10 mouse cellular contexts compared by ENCODE assay signal in genomic region chr7:100309216-100309615, GRCm38 (mm10). TPM values are rescaled to one million over a fixed set of nuclear protein-coding genes. Genes with fewer than 3 reads are reported as not detected.
A peak's percentile ranks its signal among the peaks of the same experiment; 100 is the strongest.
DNase-seq lines count a peak whose midpoint lies in the region; ATAC-seq and TF ChIP-seq lines count a peak whose summit lies in the region.
"Had no signal": no experiment of that assay in that cellular context is flagged by ENCODE, and none has a peak within 500 bp of the region (broad histone marks: within the 10 kb centered on the region; RNA-seq: fewer than 3 reads in every experiment).

No protein-coding gene starts in this region.

- no peak overlapping the region for H3K9ac ChIP-seq in heart, embryonic 15.5 days
- H3K9ac ChIP-seq in limb, embryonic 15.5 days: no peak overlapping the region

- DNase-seq in heart, postnatal 14 days: no peak
- DNase-seq in MN1 (ENCODE audit: low spot score): peak; percentile 42
- DNase-seq in kidney, adult 2 months: no peak
- DNase-seq in spleen, adult 12 weeks (ENCODE audit: low spot score): no peak
- DNase-seq: cerebellum, adult 9-10 months had no signal

- intact Hi-C loops in heart, postnatal 14 days (cut with DNase I): no loop called here

- H3K36me3 ChIP-seq in heart, embryonic 15.5 days: no peaks in the 10 kb centered on the region
- peaks cover 9% of the 10 kb centered on the region for H3K36me3 ChIP-seq in limb, embryonic 15.5 days
- H3K36me3 ChIP-seq in kidney, adult 2 months (ENCODE audit: control insufficient read depth, insufficient read depth, low read length): no peaks in the 10 kb centered on the region

- TF ChIP-seq CTCF in embryonic fibroblast, embryonic 13.5 days (IDR thresholded peaks at IDR 0.05; ENCODE audit: borderline replicate concordance, insufficient read depth, low read length): no peak
- TF ChIP-seq CTCF in kidney, adult 2 months (conservative IDR thresholded peaks at IDR 0.05; ENCODE audit: insufficient read depth, insufficient read length, low read depth, low read length): no peak

- peaks cover 17% of the 10 kb centered on the region for H3K4me1 ChIP-seq in heart, embryonic 15.5 days (replicated peaks)
- H3K4me1 ChIP-seq in embryonic fibroblast, embryonic 13.5 days (ENCODE audit: control insufficient read depth, insufficient read depth, low read length): peaks cover 33% of the 10 kb centered on the region
- peaks cover 21% of the 10 kb centered on the region for H3K4me1 ChIP-seq in limb, embryonic 15.5 days
- no peaks in the 10 kb centered on the region for H3K4me1 ChIP-seq in kidney, adult 2 months (ENCODE audit: control insufficient read depth, insufficient read depth, low read length)

- H3K27ac ChIP-seq in heart, embryonic 15.5 days: peak overlapping the region; percentile 48; the same call in 1 of the 2 replicates
- peak overlapping the region; percentile 99 for H3K27ac ChIP-seq in embryonic fibroblast, embryonic 13.5 days (ENCODE audit: insufficient read depth, low read length)
- peak overlapping the region; percentile 77 for H3K27ac ChIP-seq in limb, embryonic 15.5 days
- H3K27ac ChIP-seq in kidney, adult 2 months (ENCODE audit: insufficient read depth, low read depth, low read length): no peak overlapping the region

- ATAC-seq in heart, embryonic 15.5 days (replicated peaks; ENCODE audit: insufficient number of reproducible peaks, insufficient read depth, low FRiP score, low read depth): no peak
- no peak for ATAC-seq in limb, embryonic 15.5 days (ENCODE audit: insufficient number of reproducible peaks, low FRiP score, low TSS enrichment, low read depth)
- no peak for ATAC-seq in granulocyte monocyte progenitor cell, adult 5-6 weeks (replicated peaks; ENCODE audit: poor library complexity, severe bottlenecking)

- H3K27me3 ChIP-seq in heart, embryonic 15.5 days: no peaks in the 10 kb centered on the region
- no peaks in the 10 kb centered on the region for H3K27me3 ChIP-seq in limb, embryonic 15.5 days
- H3K27me3 ChIP-seq in kidney, adult 2 months (replicated peaks; ENCODE audit: control insufficient read depth, insufficient read depth, low read length): no peaks in the 10 kb centered on the region

- no peak overlapping the region for H3K4me3 ChIP-seq in heart, embryonic 15.5 days
- no peak overlapping the region for H3K4me3 ChIP-seq in embryonic fibroblast, embryonic 13.5 days (ENCODE audit: insufficient read depth, low read length)
- H3K4me3 ChIP-seq in limb, embryonic 15.5 days: no peak overlapping the region
- H3K4me3 ChIP-seq in kidney, adult 2 months (ENCODE audit: insufficient read depth, low read depth, low read length): no peak overlapping the region

- no peaks in the 10 kb centered on the region for H3K9me3 ChIP-seq in heart, embryonic 15.5 days (replicated peaks)
- no peaks in the 10 kb centered on the region for H3K9me3 ChIP-seq in limb, embryonic 15.5 days

- H3K4me2 ChIP-seq in heart, embryonic 15.5 days: no peak overlapping the region
- no peak overlapping the region for H3K4me2 ChIP-seq in limb, embryonic 15.5 days

- 13% methylated on average over 1 of the region's 1 CpGs for WGBS in heart, embryonic 15.5 days
- WGBS in limb, embryonic 15.5 days: 32% methylated on average over 1 of the region's 1 CpGs
- WGBS in kidney, adult 2 months: 77% methylated on average over 1 of the region's 1 CpGs

- TF ChIP-seq POLR2A in embryonic fibroblast, embryonic 13.5 days (IDR thresholded peaks at IDR 0.05; ENCODE audit: low read depth, low read length): no peak; the same call in 1 of the 2 replicates
- TF ChIP-seq POLR2A in kidney, adult 2 months (IDR thresholded peaks at IDR 0.05; ENCODE audit: low read depth, low read length): no peak

RNA-seq across cellular contexts. Expression of gene P4ha3, which starts 23.9 kb away (rescaled TPM):
- polyA plus RNA-seq in heart, embryonic 15.5 days (2015; fragmentation: Nextera tagmentation; extraction: Ambion mirVana): 11.8 and 18.9 TPM in 2 replicates
- total RNA-seq in heart, postnatal 14 days (2021): 1 to 10 TPM in 1 of 2 experiments, under 1 TPM in 1; 0.80 to 1.1 TPM
- polyA plus RNA-seq in embryonic fibroblast, embryonic 13.5 days (2011; ENCODE audit: insufficient read length, low read depth, missing spikeins): 91.9 and 100 TPM in 2 replicates
- 24.0 and 28.1 TPM in 2 replicates for polyA plus RNA-seq in limb, embryonic 15.5 days (2015; fragmentation: Nextera tagmentation; extraction: Ambion mirVana)
- not detected in 2 replicates for total RNA-seq in granulocyte monocyte progenitor cell, adult 5-6 weeks (2014; fragmentation: Nextera tagmentation)
- not detected in 2 replicates for total RNA-seq in granulocyte monocyte progenitor cell, adult 5-6 weeks (2017)
- 0.19 and 0.22 TPM in 2 replicates for polyA plus RNA-seq in kidney, adult 2 months (2012; rRNA removed)
- total RNA-seq: CH12.LX had no signal

Comparison
In these comparisons a context has a peak if more than half of its experiments do, and no peak if none do; other contexts are left out.
1. RNA of gene P4ha3, which starts 23.9 kb away (polyA plus RNA-seq): 91.9 to 100 TPM in embryonic fibroblast, embryonic 13.5 days, 24.0 to 28.1 TPM in limb, embryonic 15.5 days and 11.8 to 18.9 TPM in heart, embryonic 15.5 days; 0.19 to 0.22 TPM in kidney, adult 2 months; every median in the first group is over 10 times any median in the second.